Mouse (Mus musculus): ENCODE results near the gene Acbd7.

The Acbd7 gene

GRCm38 (mm10) chr2:3365127-3365526 is 29.2 kb downstream of the Acbd7 start:
- in situ Hi-C loops (cut with MboI; ENCODE audit: low sequenced_read_pairs), result no loop called here

- in situ Hi-C loops (cut with MboI; ENCODE audit: low sequenced_read_pairs), result no loop called here
These were observed 51.3 kb downstream of the Acbd7 start for GRCm38 (mm10) chr2:3387105-3387860.
